Mouse (Mus musculus) myocyte (in vitro differentiated cells): ENCODE results near the gene Necab2.
A peak's percentile ranks its signal among the peaks of the same experiment; 100 is the strongest.

Source experiments
- POLR2A ChIP-seq: IDR thresholded peaks from one replicate; pipeline ENCODE4 v1.6.1; 2011; ENCODE audit warnings: low read depth, mild to moderate bottlenecking, control low read depth, moderate library complexity; ENCODE audit not compliant: insufficient read length
- TCF12 ChIP-seq: IDR thresholded peaks from one replicate; pipeline ENCODE4 v1.6.1; 2011; ENCODE audit warnings: mild to moderate bottlenecking, control low read depth; ENCODE audit not compliant: poor library complexity, insufficient read depth, severe bottlenecking

- TF ChIP-seq POLR2A, result peak; percentile 99
- TF ChIP-seq TCF12, result no peak
These were observed 9.6 kb upstream of the Necab2 start for GRCm38 (mm10) chr8:119436933-119437332.
